Mouse (Mus musculus) G1E (cell line): ENCODE measurements around the gene Olfr1393.

Experiments used
- CTCF ChIP-seq: IDR thresholded peaks from 2 replicates; pipeline ENCODE4 v1.5.1; 2012; ENCODE audit warnings: low read depth, low read length, inconsistent platforms, mixed read lengths
- GATA1 ChIP-seq: IDR thresholded peaks from 2 replicates; pipeline ENCODE4 v1.6.1; 2012; ENCODE audit warnings: borderline replicate concordance, low read length, inconsistent platforms, mixed read lengths
- GATA2 ChIP-seq: IDR thresholded peaks from 2 replicates; pipeline ENCODE4 v1.6.1; 2012; ENCODE audit warnings: low read depth, low read length, inconsistent platforms, borderline replicate concordance
- POLR2AphosphoS5 ChIP-seq: IDR thresholded peaks from 2 replicates; pipeline ENCODE4 v1.6.1; 2012; ENCODE audit warnings: low read depth, low read length, inconsistent platforms; ENCODE audit not compliant: insufficient replicate concordance
- TAL1 ChIP-seq: conservative IDR thresholded peaks from 2 replicates; pipeline ENCODE4 v1.6.1; 2012; ENCODE audit warnings: low read depth, low read length, inconsistent platforms, mixed read lengths

GRCm38 (mm10) chr11:49270368-49270767, 7.7 kb upstream of the Olfr1393 start:
- no peak for TF ChIP-seq CTCF
- TF ChIP-seq POLR2AphosphoS5, result no peak
- no peak for TF ChIP-seq TAL1
- TF ChIP-seq GATA1, result no peak
- no peak for TF ChIP-seq GATA2
